Mouse (Mus musculus): ENCODE data around the gene Ttll8.

DNA sequence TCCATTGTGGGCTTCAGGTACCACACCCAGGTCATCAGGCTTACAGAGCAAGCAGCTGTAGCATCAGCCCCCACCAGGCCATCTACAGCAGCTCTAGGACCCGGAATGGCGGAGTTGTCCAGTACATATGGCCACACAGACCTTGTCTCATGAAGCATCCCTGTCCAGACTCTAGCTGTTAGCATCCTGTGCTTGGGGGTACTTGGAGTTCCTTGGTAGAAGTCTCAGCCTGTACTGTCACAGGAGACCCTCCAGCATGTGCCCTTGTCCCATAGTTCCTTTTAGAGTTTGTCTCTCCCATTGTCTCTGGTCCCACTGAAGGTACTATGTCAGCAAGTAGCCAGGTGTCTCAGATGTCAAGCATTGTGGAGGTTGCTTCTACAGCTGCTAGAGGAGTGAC, 104.6 kb downstream of the Ttll8 start:
- no peak for TF ChIP-seq POLR2A (IDR thresholded peaks at IDR 0.05; ENCODE audit: borderline replicate concordance, insufficient read depth, low read length)
- no peak for TF ChIP-seq CTCF (IDR thresholded peaks at IDR 0.05; ENCODE audit: borderline replicate concordance, insufficient read depth, low read depth, low read length)

All from cerebellum, adult 2 months (tissue).